Mouse (Mus musculus) kidney, embryonic 15.5 days (tissue): ENCODE results near the gene Rs1. TPM values are rescaled to one million over a fixed set of nuclear protein-coding genes. Genes with fewer than 3 reads are reported as not detected.
"Not testable (repeated sequence)": the region's sequence is repeated elsewhere in the genome, so short reads cannot be mapped to it uniquely, and the experiment has no call there.

Experiments
- ATAC-seq: fragments of 200-750 bp; cut with Nextera tagmentation; replicated peaks from 2 replicates; pipeline ENCODE4 v1.8.0; 2017; ENCODE audit warnings: moderate TSS enrichment; ENCODE audit not compliant: low FRiP score
- H3K27ac ChIP-seq: fragments of 300-500 bp; sonication (generic); 2 replicates; pipeline ENCODE4 v1.5.1; 2015; ENCODE audit warnings: mild to moderate bottlenecking, inconsistent platforms
- H3K27me3 ChIP-seq: fragments of 300-500 bp; sonication (generic); 2 replicates; pipeline ENCODE4 v1.6.1; 2015; ENCODE audit warnings: inconsistent platforms
- H3K36me3 ChIP-seq: fragments of 300-500 bp; sonication (generic); 2 replicates; pipeline ENCODE4 v1.6.1; 2015; ENCODE audit warnings: inconsistent platforms
- H3K4me1 ChIP-seq: fragments of 300-500 bp; sonication (generic); 2 replicates; pipeline ENCODE4 v1.6.1; 2015; ENCODE audit warnings: inconsistent platforms
- H3K4me2 ChIP-seq: fragments of 300-500 bp; sonication (generic); 2 replicates; pipeline ENCODE4 v1.6.1; 2015; ENCODE audit warnings: moderate library complexity, mild to moderate bottlenecking, inconsistent platforms
- H3K4me3 ChIP-seq: fragments of 300-500 bp; sonication (generic); replicated peaks from 2 replicates; pipeline ENCODE4 v1.5.1; 2015; ENCODE audit warnings: mild to moderate bottlenecking, inconsistent platforms
- H3K9ac ChIP-seq: fragments of 300-500 bp; sonication (generic); 2 replicates; pipeline ENCODE4 v1.6.1; 2015; ENCODE audit warnings: mild to moderate bottlenecking, inconsistent platforms
- H3K9me3 ChIP-seq: fragments of 300-500 bp; sonication (generic); replicated peaks from 2 replicates; pipeline ENCODE4 v1.6.1; 2016; ENCODE audit warnings: inconsistent platforms
- WGBS: fragments of 180-500 bp; shearing (Covaris S2); methylation state at CpG from one replicate; pipeline ENCODE4 v1.1.7; 2015; ENCODE audit warnings: mixed read lengths; 5-methylcytosine and 5-hydroxymethylcytosine counted together
- polyA plus RNA-seq: library from polyadenylated mRNA; unstranded; fragments of >200 nt; fragmentation: Nextera tagmentation; extraction: Ambion mirVana; gene quantifications from 2 replicates; pipeline ENCODE4 v1.2.1, GENCODE M21; 2015

Gene Rs1
- not detected in 2 replicates for polyA plus RNA-seq

DNA sequence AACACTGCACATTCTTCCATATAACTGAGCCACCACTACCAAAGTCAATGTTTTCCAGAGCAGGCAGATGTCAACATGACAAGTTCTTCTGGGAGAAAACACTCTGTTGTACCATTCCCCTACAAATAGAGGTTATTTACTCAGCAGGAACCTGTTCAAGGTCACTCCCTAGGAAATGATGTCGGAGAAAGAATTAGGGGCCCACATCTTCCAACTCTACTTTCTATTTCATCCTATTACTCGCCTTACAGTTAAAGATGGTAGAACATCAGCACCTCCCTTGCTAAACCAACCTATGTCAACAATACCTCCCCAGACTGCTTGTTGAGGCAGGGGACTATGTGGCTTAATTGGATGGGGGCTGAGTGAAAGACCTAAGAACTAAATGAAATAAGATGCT lies at the start of gene Rs1:
Gene Rs1 (plus strand): TSS at position 301 of the 400 bp plus-strand sequence.
- peaks cover 47% of the 10 kb centered on the region for H3K27me3 ChIP-seq
- peak within 1 kb of the TSS; percentile 45 for H3K4me2 ChIP-seq
- WGBS, result 78% methylated on average over 2 of the region's 2 CpGs
- H3K9ac ChIP-seq, result no peak within 1 kb of the TSS
- no peak for ATAC-seq
- no peaks in the 10 kb centered on the region for H3K4me1 ChIP-seq
- H3K27ac ChIP-seq, result no peak within 1 kb of the TSS
- H3K9me3 ChIP-seq, result no peaks in the 10 kb centered on the region
- peak within 1 kb of the TSS; percentile 54 for H3K4me3 ChIP-seq
- no peaks in the 10 kb centered on the region for H3K36me3 ChIP-seq

DNA sequence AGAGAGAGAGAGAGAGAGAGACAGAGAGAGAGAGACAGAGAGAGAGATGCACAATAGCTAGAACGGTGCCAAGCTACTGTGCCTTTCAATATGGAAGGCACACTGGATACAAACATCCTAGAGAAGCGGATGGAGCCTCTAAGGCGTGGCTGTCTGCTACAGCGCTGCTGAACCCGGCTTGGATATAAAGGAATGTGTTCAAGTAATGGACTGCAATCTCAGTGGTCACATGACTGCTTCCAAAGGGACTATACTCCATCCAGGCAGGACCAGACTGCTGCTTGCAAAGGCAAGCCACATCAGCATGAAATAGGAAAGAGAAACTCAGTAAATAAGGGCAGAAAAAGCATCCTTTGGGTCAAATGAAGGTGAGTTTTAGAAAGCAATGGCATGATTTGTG lies 32.2 kb upstream of the Rs1 start, which contains the start of gene Ppef1:
Gene Ppef1 (minus strand): TSS at position 116 of the 400 bp plus-strand sequence.
- no peak within 1 kb of the TSS for H3K4me3 ChIP-seq
- no peak within 1 kb of the TSS for H3K9ac ChIP-seq
- no peak within 1 kb of the TSS for H3K4me2 ChIP-seq
- H3K9me3 ChIP-seq, result no peaks in the 10 kb centered on the region
- H3K36me3 ChIP-seq, result no peaks in the 10 kb centered on the region
- ATAC-seq, result no peak
- WGBS, result 80% methylated on average over 5 of the region's 5 CpGs
- no peaks in the 10 kb centered on the region for H3K4me1 ChIP-seq
- H3K27me3 ChIP-seq, result peaks cover 24% of the 10 kb centered on the region
- no peak within 1 kb of the TSS for H3K27ac ChIP-seq

DNA sequence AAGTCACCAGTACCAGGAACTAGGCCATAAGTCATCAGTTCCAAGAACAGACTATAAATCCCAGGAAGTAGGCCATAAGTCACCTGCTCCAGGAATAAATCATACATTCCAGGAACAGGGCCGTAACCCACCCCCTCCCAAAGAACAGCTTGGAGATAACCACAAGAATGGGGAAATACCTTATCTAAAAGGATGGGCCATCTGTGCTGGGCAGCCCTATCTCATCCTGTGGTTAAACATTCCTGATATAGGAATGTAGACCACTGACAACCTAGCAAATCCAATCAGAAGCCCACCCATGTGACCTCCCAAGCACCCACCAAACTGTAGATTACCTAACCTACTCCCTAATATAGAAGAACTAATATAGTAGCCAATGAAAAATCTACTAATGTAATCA lies 22.4 kb upstream of the Rs1 start:
- ATAC-seq, result no peak
- H3K9me3 ChIP-seq, result no peaks in the 10 kb centered on the region
- WGBS, result 70% methylated on average over 1 of the region's 1 CpGs

DNA sequence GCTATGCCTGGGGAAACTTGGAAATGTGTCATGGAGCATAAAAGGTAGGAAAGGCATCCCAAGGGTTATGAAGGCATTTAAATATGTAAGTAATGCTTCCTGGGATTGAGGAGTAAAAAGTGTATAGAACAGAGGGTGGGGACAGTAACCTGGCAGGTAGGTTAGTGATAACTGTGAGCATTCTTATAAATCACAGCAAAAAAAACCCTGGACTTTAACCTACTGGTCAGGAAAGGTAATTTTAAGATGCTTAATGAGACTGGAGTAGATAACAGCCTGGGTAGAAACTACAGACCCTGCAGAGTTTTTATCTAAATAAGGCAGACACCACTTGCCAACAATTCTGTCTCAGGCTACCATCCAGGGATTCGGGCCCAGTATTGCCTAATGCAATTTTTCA lies 19.2 kb upstream of the Rs1 start:
- Histone ChIP-seq H3K27me3 (peaks cover 13% of the 10 kb centered on the region; the same call in 1 of the 2 replicates), H3K27ac (no peak overlapping the region), H3K9me3 (no peaks in the 10 kb centered on the region), H3K4me2 (no peak overlapping the region), H3K36me3 (no peaks in the 10 kb centered on the region), H3K9ac (no peak overlapping the region), H3K4me1 (no peaks in the 10 kb centered on the region), H3K4me3 (no peak overlapping the region)
- ATAC-seq, result no peak
- 81% methylated on average over 1 of the region's 1 CpGs for WGBS

More for the DNA sequence above, 22.4 kb upstream of the Rs1 start:
- Histone ChIP-seq H3K9ac (no peak overlapping the region), H3K4me3 (no peak overlapping the region), H3K36me3 (no peaks in the 10 kb centered on the region), H3K4me1 (no peaks in the 10 kb centered on the region), H3K4me2 (no peak overlapping the region), H3K27me3 (0 out of 2 replicates have a peak, but pooled peaks cover 15% of the 10 kb centered on the region), H3K27ac (no peak overlapping the region)

DNA sequence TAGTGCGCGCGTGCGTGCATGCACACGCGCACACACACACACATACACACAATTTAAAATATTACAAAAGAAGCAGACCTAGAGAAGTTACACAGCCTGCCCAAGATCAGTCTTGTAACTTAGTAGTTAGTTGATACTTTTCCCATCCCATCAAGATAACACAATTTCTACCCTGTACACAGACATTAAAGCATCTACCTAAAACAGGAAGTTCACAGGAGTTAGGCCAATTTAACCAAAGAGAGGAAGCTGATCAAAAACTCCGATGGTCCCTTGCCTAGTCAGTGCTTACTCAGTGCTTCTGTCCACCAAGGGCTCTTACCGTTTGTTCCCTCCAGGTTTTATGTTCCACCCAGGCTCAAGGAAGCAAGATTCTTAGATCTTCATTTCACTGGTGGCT lies 17.0 kb upstream of the Rs1 start:
- no peaks in the 10 kb centered on the region for H3K36me3 ChIP-seq
- H3K27me3 ChIP-seq, result peaks cover 23% of the 10 kb centered on the region; the same call in 1 of the 2 replicates
- no peak for ATAC-seq
- WGBS, result 85% methylated on average over 8 of the region's 8 CpGs
- H3K4me3 ChIP-seq, result no peak overlapping the region
- no peaks in the 10 kb centered on the region for H3K4me1 ChIP-seq
- H3K4me2 ChIP-seq, result no peak overlapping the region
- no peaks in the 10 kb centered on the region for H3K9me3 ChIP-seq
- no peak overlapping the region for H3K9ac ChIP-seq
- no peak overlapping the region for H3K27ac ChIP-seq

DNA sequence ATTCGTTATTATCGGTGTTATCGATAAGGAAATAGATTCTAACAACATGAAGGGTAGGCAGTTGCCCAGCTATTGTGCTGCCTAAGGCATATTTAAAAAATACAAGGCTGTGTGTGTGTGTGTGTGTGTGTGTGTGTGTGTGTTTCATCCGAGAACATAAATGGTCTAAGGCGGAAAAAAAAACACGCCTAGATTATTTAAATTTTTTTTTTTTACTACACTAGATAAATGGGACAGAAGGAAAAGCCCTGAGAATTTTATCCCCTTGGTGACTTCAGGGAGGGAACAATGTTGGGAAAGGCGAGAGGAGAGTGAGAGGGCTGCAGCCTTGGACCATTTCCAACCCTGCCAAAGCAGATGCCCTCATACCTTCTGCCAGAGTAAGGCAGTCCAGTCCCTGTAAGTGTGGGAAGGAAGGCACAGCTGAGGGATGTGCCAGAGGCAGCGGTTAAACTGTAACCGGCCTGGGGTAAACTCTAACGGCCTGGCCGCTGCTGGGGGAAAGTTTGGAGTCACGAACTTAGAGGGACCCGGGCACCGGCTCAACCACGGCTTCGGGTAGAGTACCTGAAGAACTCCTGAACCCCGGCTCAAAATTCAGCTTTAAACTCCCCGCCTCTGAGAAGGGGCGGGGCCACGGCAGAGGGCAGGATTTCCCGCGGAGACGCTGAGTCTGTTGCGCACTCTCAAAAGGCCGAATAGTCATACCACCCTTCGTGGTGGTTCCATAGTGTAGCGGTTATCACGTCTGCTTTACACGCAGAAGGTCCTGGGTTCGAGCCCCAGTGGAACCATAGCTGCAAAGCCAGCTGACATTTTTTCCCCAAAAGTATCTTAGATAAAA lies 2.2 kb upstream of the Rs1 start:
- peak; percentile 96 for ATAC-seq
- H3K4me2 ChIP-seq, result peak overlapping the region; percentile 45
- H3K27ac ChIP-seq, result no peak overlapping the region
- H3K36me3 ChIP-seq, result no peaks in the 10 kb centered on the region
- peak overlapping the region; percentile 54 for H3K4me3 ChIP-seq
- 0 out of 2 replicates have a peak overlapping the region, but pooled peaks have one; percentile 17 for H3K9ac ChIP-seq
- WGBS, result 29% methylated on average over 30 of the region's 30 CpGs
- peaks cover 28% of the 10 kb centered on the region for H3K27me3 ChIP-seq
- H3K4me1 ChIP-seq, result no peaks in the 10 kb centered on the region
- no peaks in the 10 kb centered on the region for H3K9me3 ChIP-seq

DNA sequence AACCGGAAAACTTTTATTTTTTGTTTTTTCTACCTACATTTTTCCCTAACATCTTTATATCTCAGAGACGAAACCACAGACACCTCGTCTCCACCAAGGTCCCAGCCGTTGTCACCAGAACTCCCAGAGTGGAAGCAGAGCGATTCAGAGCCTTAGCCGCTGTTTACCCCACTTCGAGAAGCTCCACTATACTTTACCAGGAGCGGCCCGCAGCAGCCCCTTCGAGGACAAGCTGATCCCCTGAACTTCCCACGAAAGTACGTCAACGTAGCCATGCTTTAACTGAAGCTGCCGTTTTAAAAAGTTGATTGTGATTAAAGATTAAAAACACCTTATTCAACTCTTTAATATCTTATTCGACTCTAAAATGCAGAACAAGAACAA lies 1.6 kb upstream of the Rs1 start:
- Histone ChIP-seq H3K27me3 (peaks cover 34% of the 10 kb centered on the region), H3K4me2 (peak overlapping the region; percentile 45), H3K9ac (no peak overlapping the region), H3K36me3 (no peaks in the 10 kb centered on the region), H3K4me1 (no peaks in the 10 kb centered on the region), H3K27ac (no peak overlapping the region), H3K4me3 (peak overlapping the region; percentile 54), H3K9me3 (no peaks in the 10 kb centered on the region)
- WGBS, result 22% methylated on average over 15 of the region's 15 CpGs
- ATAC-seq, result peak; percentile 92

DNA sequence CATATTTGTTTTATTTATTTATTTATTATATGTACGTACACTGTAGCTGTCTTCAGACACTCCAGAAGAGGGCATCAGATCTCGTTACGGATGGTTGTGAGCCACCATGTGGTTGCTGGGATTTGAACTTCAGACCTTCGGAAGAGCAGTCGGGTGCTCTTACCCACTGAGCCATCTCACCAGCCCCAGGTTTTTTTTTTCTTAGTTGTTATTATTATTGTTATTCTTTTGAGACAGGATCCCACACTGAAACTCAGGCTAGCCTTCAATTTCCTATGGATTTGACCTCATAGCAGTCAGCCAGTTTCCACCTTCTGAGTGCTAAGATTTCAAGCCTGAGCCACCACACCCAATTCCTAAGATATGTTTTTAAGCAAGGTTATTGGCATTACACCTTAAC lies 1.8 kb downstream of the Rs1 start:
- H3K27me3 ChIP-seq, result peaks cover 50% of the 10 kb centered on the region
- 80% methylated on average over 5 of the region's 5 CpGs for WGBS
- H3K27ac ChIP-seq, H3K9ac ChIP-seq, H3K36me3 ChIP-seq, ATAC-seq, H3K9me3 ChIP-seq, H3K4me1 ChIP-seq, H3K4me2 ChIP-seq, H3K4me3 ChIP-seq: not testable (repeated sequence)

DNA sequence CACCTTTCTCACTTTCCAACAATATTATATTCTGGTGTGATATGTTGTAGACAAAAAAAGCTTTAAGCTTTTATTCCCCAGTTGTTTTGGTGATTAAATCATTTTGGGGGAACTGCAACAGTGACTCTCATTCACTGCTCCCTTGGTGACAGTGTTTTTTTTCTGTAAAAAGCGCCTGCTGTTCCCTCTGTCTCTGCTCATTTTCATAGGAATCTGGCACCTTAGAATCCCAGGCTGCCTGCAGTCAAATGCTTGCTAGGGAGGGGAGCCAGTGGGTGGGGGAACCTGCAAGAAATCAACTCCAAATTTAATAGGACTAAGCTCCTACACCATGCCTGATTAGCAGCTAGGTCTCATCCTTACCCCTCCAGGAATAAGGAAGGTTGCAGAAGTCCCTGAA lies 5.2 kb downstream of the Rs1 start:
- H3K27me3 ChIP-seq, result peaks cover 53% of the 10 kb centered on the region
- no peak for ATAC-seq
- no peak overlapping the region for H3K4me2 ChIP-seq
- no peaks in the 10 kb centered on the region for H3K4me1 ChIP-seq
- no peaks in the 10 kb centered on the region for H3K36me3 ChIP-seq
- H3K27ac ChIP-seq, result no peak overlapping the region
- 52% methylated on average over 1 of the region's 1 CpGs for WGBS
- no peak overlapping the region for H3K9ac ChIP-seq
- H3K9me3 ChIP-seq, result no peaks in the 10 kb centered on the region
- no peak overlapping the region for H3K4me3 ChIP-seq

DNA sequence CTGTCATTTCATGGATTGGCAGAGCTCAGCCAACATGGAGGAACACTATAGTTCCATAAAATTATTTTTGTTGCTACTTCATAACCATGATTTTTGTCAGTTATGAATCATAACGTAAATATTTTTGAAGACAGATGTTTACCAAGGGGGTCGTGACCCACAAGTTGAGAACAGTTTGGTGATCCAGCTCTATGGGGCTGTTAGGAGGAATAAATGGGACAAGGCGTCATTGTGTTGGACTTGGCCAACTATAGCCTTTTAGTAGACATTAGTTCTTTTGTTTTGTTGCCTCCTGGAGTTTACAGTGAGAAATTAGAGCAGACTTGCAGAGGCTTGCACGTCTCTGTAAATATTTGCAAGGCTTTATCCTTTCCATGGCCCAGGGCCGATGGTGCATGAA lies 14.5 kb downstream of the Rs1 start:
- Histone ChIP-seq H3K9ac (no peak overlapping the region), H3K36me3 (no peaks in the 10 kb centered on the region), H3K9me3 (no peaks in the 10 kb centered on the region), H3K27ac (no peak overlapping the region), H3K4me2 (no peak overlapping the region), H3K4me3 (no peak overlapping the region), H3K4me1 (no peaks in the 10 kb centered on the region), H3K27me3 (peaks cover 26% of the 10 kb centered on the region)
- ATAC-seq, result no peak
- 79% methylated on average over 5 of the region's 5 CpGs for WGBS

DNA sequence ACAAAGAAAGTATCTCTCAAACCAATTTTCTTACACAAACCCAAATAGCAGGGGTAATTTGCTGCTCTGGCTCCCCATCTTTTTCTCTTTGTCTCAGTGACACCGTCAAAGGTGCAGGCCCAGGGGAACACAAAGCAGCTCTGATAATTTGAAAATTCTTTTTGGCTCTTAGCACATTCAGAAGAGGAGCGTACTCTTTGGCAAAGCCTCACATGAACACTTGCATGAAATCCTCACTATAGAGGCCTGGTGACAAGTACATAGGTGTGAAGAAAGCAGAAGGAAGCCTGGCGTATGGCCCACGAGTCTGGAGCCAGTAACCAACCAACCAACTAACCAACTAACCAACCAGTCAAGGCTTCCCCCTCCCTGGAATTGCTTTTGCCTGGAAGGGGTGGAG lies 27.1 kb downstream of the Rs1 start:
- no peak overlapping the region for H3K4me2 ChIP-seq
- H3K27ac ChIP-seq, result no peak overlapping the region
- no peaks in the 10 kb centered on the region for H3K4me1 ChIP-seq
- 91% methylated on average over 4 of the region's 4 CpGs for WGBS
- H3K9me3 ChIP-seq, result no peaks in the 10 kb centered on the region
- peaks cover 33% of the 10 kb centered on the region for H3K27me3 ChIP-seq
- no peak for ATAC-seq
- no peaks in the 10 kb centered on the region for H3K36me3 ChIP-seq
- no peak overlapping the region for H3K4me3 ChIP-seq
- H3K9ac ChIP-seq, result no peak overlapping the region

DNA sequence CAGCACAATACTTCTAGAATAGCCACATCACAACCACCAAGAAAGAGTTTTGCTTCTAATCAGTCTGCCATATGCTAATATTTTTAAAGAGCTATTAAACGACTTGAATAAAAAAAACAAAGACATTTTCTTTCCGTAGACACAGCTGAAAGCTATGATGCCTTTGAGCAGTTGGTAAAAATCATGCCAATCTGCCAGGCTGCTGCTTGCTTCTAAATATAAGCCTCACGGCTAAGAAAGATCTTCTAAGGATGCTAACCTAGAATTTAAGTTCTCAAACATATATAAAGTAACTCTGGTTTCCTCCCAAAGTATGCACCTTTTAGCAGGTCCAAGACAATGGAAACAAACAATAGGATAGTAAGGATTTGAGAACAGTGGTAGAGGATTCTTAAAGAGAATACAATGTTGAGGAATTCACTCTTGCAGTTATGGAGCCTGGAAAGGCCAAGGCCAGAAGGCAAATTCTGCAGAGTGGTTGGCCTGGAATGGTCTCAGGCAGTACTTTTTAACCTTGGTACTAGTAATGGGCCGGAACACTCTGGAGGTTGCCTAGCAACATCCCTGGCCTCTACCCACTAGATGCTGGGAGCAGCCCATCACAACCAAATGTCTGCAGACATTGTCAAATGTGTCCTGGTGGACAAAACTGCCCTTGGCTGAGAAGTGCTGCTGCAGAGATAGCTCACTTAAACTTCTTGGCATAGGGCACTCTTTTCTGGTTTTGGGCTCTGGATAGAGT lies 36.8 kb downstream of the Rs1 start:
- H3K9ac ChIP-seq, result no peak overlapping the region
- H3K36me3 ChIP-seq, result no peaks in the 10 kb centered on the region
- no peak overlapping the region for H3K4me3 ChIP-seq
- H3K9me3 ChIP-seq, result no peaks in the 10 kb centered on the region
- ATAC-seq, result no peak
- 87% methylated on average over 4 of the region's 4 CpGs for WGBS
- H3K4me1 ChIP-seq, result no peaks in the 10 kb centered on the region
- no peak overlapping the region for H3K4me2 ChIP-seq
- H3K27me3 ChIP-seq, result peaks cover 56% of the 10 kb centered on the region
- H3K27ac ChIP-seq, result no peak overlapping the region
